Mouse (Mus musculus) liver, postnatal 0 days (tissue): ENCODE results near the gene Olfr510.

Experiments
- CTCF ChIP-seq: sonication (generic); IDR thresholded peaks from 2 replicates; pipeline ENCODE4 v1.5.1; 2016; ENCODE audit warnings: antibody characterized with exemption, low read depth
- EP300 ChIP-seq: IDR thresholded peaks from 2 replicates; pipeline ENCODE4 v1.6.1; 2016; ENCODE audit warnings: antibody characterized with exemption, low read depth, mild to moderate bottlenecking

GRCm38 (mm10) chr7:108621514-108621913, 44.7 kb upstream of the Olfr510 start, which contains the start of gene Olfr507:
- TF ChIP-seq EP300 (no peak), CTCF (no peak)
